Mouse (Mus musculus) spleen, postnatal 4 days (tissue): ENCODE data around the gene Arhgef10l.

Experiments used
- DNase-seq, 2 experiments: peaks; one replicate each; pipeline ENCODE4 v3.0.0; 2022; ENCODE audit warnings: low spot score in 2 of 2

Arhgef10l gene

GRCm38 (mm10) chr4:140631276-140631849 is 34.4 kb downstream of the Arhgef10l start:
- DNase-seq: no peak

GRCm38 (mm10) chr4:140630651-140631241 is 35.1 kb downstream of the Arhgef10l start:
- DNase-seq: no peak

GRCm38 (mm10) chr4:140630136-140630535 is 35.7 kb downstream of the Arhgef10l start:
- DNase-seq: no peak

- no peak for DNase-seq
Observed at GRCm38 (mm10) chr4:140628971-140629370, 36.8 kb downstream of the Arhgef10l start.

- DNase-seq: no peak
Observed at GRCm38 (mm10) chr4:140628412-140628943, 37.3 kb downstream of the Arhgef10l start.

GRCm38 (mm10) chr4:140625651-140626525 is 39.9 kb downstream of the Arhgef10l start:
- DNase-seq: no peak

GRCm38 (mm10) chr4:140624468-140625176 is 41.2 kb downstream of the Arhgef10l start:
- no peak for DNase-seq

GRCm38 (mm10) chr4:140624087-140624467 is 41.7 kb downstream of the Arhgef10l start:
- no peak for DNase-seq

GRCm38 (mm10) chr4:140622819-140623218 is 43.0 kb downstream of the Arhgef10l start:
- DNase-seq: no peak

GRCm38 (mm10) chr4:140620496-140620895 is 45.3 kb downstream of the Arhgef10l start:
- DNase-seq: no peak

- no peak for DNase-seq
Observed at GRCm38 (mm10) chr4:140617391-140618385, 48.1 kb downstream of the Arhgef10l start.

- no peak for DNase-seq
Observed at GRCm38 (mm10) chr4:140616894-140617293, 48.9 kb downstream of the Arhgef10l start.

GRCm38 (mm10) chr4:140616196-140616595 is 49.6 kb downstream of the Arhgef10l start:
- no peak for DNase-seq

- DNase-seq: no peak
Observed at GRCm38 (mm10) chr4:140615771-140616170, 50.0 kb downstream of the Arhgef10l start.

GRCm38 (mm10) chr4:140614553-140614952 is 51.3 kb downstream of the Arhgef10l start:
- no peak for DNase-seq

- DNase-seq: no peak
Observed at GRCm38 (mm10) chr4:140614145-140614544, 51.7 kb downstream of the Arhgef10l start.

GRCm38 (mm10) chr4:140610841-140611609 is 54.8 kb downstream of the Arhgef10l start:
- DNase-seq: no peak

- DNase-seq: no peak
Observed at GRCm38 (mm10) chr4:140608228-140608720, 57.5 kb downstream of the Arhgef10l start.

GRCm38 (mm10) chr4:140606779-140607178 is 59.0 kb downstream of the Arhgef10l start:
- DNase-seq: no peak

GRCm38 (mm10) chr4:140606197-140606596 is 59.6 kb downstream of the Arhgef10l start:
- DNase-seq: no peak
